Mouse (Mus musculus) neural tube, embryonic 15.5 days (tissue): Measurements from ENCODE around the gene Armc10. TPM values are rescaled to one million over a fixed set of nuclear protein-coding genes. Genes with fewer than 3 reads are reported as not detected.

Source experiments
- ATAC-seq: fragments of 200-750 bp; cut with Nextera tagmentation; 2 replicates; pipeline ENCODE4 v1.8.0; 2017; ENCODE audit warnings: mild to moderate bottlenecking, moderate TSS enrichment, moderate library complexity; ENCODE audit not compliant: low FRiP score
- H3K27ac ChIP-seq: fragments of 300-500 bp; sonication (generic); replicated peaks from 2 replicates; pipeline ENCODE4 v1.5.1; 2015; ENCODE audit warnings: mild to moderate bottlenecking, inconsistent platforms
- H3K27me3 ChIP-seq: fragments of 300-500 bp; sonication (generic); replicated peaks from 2 replicates; pipeline ENCODE4 v1.6.1; 2015; ENCODE audit warnings: inconsistent platforms
- H3K36me3 ChIP-seq: fragments of 300-500 bp; sonication (generic); 2 replicates; pipeline ENCODE4 v1.6.1; 2015; ENCODE audit warnings: inconsistent platforms
- H3K4me1 ChIP-seq: fragments of 300-500 bp; sonication (generic); 2 replicates; pipeline ENCODE4 v1.6.1; 2015; ENCODE audit warnings: inconsistent platforms
- H3K4me2 ChIP-seq: fragments of 300-500 bp; sonication (generic); 2 replicates; pipeline ENCODE4 v1.6.1; 2015; ENCODE audit warnings: inconsistent platforms, mild to moderate bottlenecking, moderate library complexity
- H3K4me3 ChIP-seq: fragments of 300-500 bp; sonication (generic); replicated peaks from 2 replicates; pipeline ENCODE4 v1.5.1; 2015; ENCODE audit warnings: mild to moderate bottlenecking, inconsistent platforms
- H3K9ac ChIP-seq: fragments of 300-500 bp; sonication (generic); replicated peaks from 2 replicates; pipeline ENCODE4 v1.6.1; 2015; ENCODE audit warnings: mild to moderate bottlenecking, inconsistent platforms
- H3K9me3 ChIP-seq: fragments of 300-500 bp; sonication (generic); replicated peaks from 2 replicates; pipeline ENCODE4 v1.6.1; 2016; ENCODE audit warnings: inconsistent platforms
- WGBS: fragments of 180-500 bp; shearing (Covaris S2); methylation state at CpG from one replicate; pipeline ENCODE4 v1.1.7; 2015; ENCODE audit warnings: mixed read lengths; 5-methylcytosine and 5-hydroxymethylcytosine counted together
- polyA plus RNA-seq: library from polyadenylated mRNA; unstranded; fragments of >200 nt; fragmentation: Nextera tagmentation; extraction: Ambion mirVana; gene quantifications from 2 replicates; pipeline ENCODE4 v1.2.1, GENCODE M21; 2015

Gene Armc10
- polyA plus RNA-seq, 1 experiment from 2014 or later: 44.2 TPM

GRCm38 (mm10) chr5:21672812-21673635 lies 27.4 kb downstream of the Armc10 start:
- H3K4me3 ChIP-seq: 0 out of 2 replicates have a peak overlapping the region, but pooled peaks have one; percentile 5
- H3K36me3 ChIP-seq: peaks cover 7% of the 10 kb centered on the region; the same call in 1 of the 2 replicates
- peak overlapping the region; percentile 41 for H3K4me2 ChIP-seq
- H3K9ac ChIP-seq: no peak overlapping the region
- no peaks in the 10 kb centered on the region for H3K9me3 ChIP-seq
- peaks cover 4% of the 10 kb centered on the region; the same call in 1 of the 2 replicates for H3K4me1 ChIP-seq
- H3K27ac ChIP-seq: no peak overlapping the region
- 41% methylated on average over 23 of the region's 23 CpGs for WGBS
- no peaks in the 10 kb centered on the region for H3K27me3 ChIP-seq
- peak; percentile 73 for ATAC-seq

- 65% methylated on average over 9 of the region's 9 CpGs for WGBS
- ATAC-seq: peak; percentile 56; the same call in 1 of the 2 replicates
- Histone ChIP-seq H3K27ac (no peak overlapping the region), H3K4me1 (peaks cover 4% of the 10 kb centered on the region; the same call in 1 of the 2 replicates), H3K36me3 (peaks cover 7% of the 10 kb centered on the region; the same call in 1 of the 2 replicates), H3K9ac (no peak overlapping the region), H3K27me3 (no peaks in the 10 kb centered on the region), H3K9me3 (no peaks in the 10 kb centered on the region), H3K4me3 (no peak overlapping the region), H3K4me2 (peak overlapping the region; percentile 41)
Measured at GRCm38 (mm10) chr5:21673742-21674141, 28.1 kb downstream of the Armc10 start.

- H3K27ac ChIP-seq: no peak overlapping the region
- WGBS: 73% methylated on average over 12 of the region's 12 CpGs
- no peak for ATAC-seq
Measured at GRCm38 (mm10) chr5:21675019-21675418, 29.4 kb downstream of the Armc10 start.

DNA sequence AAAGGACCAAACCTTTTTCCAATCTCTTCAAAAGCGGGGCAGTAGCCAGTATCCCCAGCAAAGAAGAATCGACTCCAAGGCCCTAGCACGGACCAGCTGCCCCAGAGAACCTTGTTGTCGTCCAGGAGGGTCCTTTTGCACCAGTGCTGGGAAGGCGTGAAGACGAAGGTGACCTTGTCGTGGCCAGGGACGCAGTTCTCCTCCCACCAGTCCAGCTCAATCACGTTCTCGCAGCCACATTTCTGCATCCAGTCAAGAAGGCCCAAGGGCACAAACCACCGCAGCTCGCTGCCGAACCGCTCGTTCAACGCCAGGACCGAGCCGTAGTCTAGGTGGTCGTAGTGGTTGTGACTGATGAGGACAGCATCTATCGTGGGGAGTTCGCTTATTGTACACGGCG lies 29.9 kb downstream of the Armc10 start:
- Histone ChIP-seq H3K27me3 (no peaks in the 10 kb centered on the region), H3K4me3 (no peak overlapping the region), H3K36me3 (peaks cover 7% of the 10 kb centered on the region; the same call in 1 of the 2 replicates), H3K9me3 (no peaks in the 10 kb centered on the region), H3K9ac (no peak overlapping the region), H3K4me2 (no peak overlapping the region), H3K4me1 (peaks cover 4% of the 10 kb centered on the region; the same call in 1 of the 2 replicates), H3K27ac (no peak overlapping the region)
- ATAC-seq: no peak
- WGBS: 97% methylated on average over 23 of the region's 23 CpGs

More at GRCm38 (mm10) chr5:21675019-21675418, 29.4 kb downstream of the Armc10 start:
- H3K9ac ChIP-seq: no peak overlapping the region
- H3K9me3 ChIP-seq: no peaks in the 10 kb centered on the region
- H3K36me3 ChIP-seq: peaks cover 7% of the 10 kb centered on the region; the same call in 1 of the 2 replicates
- no peaks in the 10 kb centered on the region for H3K27me3 ChIP-seq
- no peak overlapping the region for H3K4me3 ChIP-seq
- H3K4me2 ChIP-seq: no peak overlapping the region
- peaks cover 4% of the 10 kb centered on the region; the same call in 1 of the 2 replicates for H3K4me1 ChIP-seq

DNA sequence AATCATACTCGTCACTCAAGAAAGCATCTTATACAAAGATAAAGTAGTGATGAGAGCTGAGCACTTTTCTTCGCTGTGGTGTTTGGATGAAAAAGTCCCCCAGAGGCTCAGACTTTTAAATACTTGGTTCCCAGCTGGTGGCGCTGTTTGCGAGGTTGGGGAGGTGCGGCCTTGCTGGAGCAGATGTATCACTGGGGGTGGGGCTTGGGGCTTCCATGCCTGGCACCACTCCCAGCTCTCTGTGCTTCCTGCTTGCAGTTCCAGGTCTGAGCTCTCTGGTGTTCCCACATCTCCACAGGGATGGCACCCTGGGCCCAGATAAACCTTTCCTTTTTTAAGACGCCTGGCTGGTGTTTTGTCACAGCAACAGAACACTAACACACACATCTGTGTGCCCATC lies 32.3 kb downstream of the Armc10 start:
- no peak overlapping the region for H3K4me2 ChIP-seq
- H3K4me3 ChIP-seq: no peak overlapping the region
- H3K9ac ChIP-seq: no peak overlapping the region
- H3K27me3 ChIP-seq: no peaks in the 10 kb centered on the region
- peaks cover 7% of the 10 kb centered on the region; the same call in 1 of the 2 replicates for H3K36me3 ChIP-seq
- H3K9me3 ChIP-seq: no peaks in the 10 kb centered on the region
- no peak for ATAC-seq
- peaks cover 4% of the 10 kb centered on the region; the same call in 1 of the 2 replicates for H3K4me1 ChIP-seq
- 95% methylated on average over 6 of the region's 6 CpGs for WGBS
- no peak overlapping the region for H3K27ac ChIP-seq

DNA sequence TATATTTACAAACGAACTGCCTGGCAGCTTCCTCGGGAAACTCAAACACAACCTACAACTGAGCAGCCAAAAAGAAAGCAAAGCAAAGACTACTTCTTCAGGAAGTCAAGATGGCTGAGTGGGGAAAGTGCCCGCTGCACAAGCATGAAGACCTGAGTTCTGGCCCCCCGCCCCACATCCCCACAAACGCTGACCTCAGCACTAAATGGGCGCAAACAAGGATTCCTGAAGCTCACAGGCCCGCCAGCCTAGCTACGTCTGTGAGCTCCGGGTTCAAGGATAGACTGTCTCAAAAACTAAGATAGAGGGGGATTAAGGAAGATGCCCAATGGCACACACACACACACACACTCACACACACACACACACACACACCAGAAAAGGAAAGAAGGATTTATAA lies 32.8 kb downstream of the Armc10 start:
- no peak overlapping the region for H3K4me3 ChIP-seq
- H3K36me3 ChIP-seq: peaks cover 7% of the 10 kb centered on the region; the same call in 1 of the 2 replicates
- no peak overlapping the region for H3K9ac ChIP-seq
- H3K27ac ChIP-seq: no peak overlapping the region
- no peak overlapping the region for H3K4me2 ChIP-seq
- H3K27me3 ChIP-seq: no peaks in the 10 kb centered on the region
- ATAC-seq: no peak
- no peaks in the 10 kb centered on the region for H3K9me3 ChIP-seq
- no peaks in the 10 kb centered on the region for H3K4me1 ChIP-seq
- WGBS: 96% methylated on average over 9 of the region's 9 CpGs

GRCm38 (mm10) chr5:21680029-21680428 lies 34.4 kb downstream of the Armc10 start:
- no peaks in the 10 kb centered on the region for H3K4me1 ChIP-seq
- H3K27me3 ChIP-seq: no peaks in the 10 kb centered on the region
- no peak overlapping the region for H3K4me3 ChIP-seq
- H3K36me3 ChIP-seq: peaks cover 7% of the 10 kb centered on the region; the same call in 1 of the 2 replicates
- H3K4me2 ChIP-seq: no peak overlapping the region
- H3K27ac ChIP-seq: no peak overlapping the region
- 72% methylated on average over 4 of the region's 4 CpGs for WGBS
- no peak overlapping the region for H3K9ac ChIP-seq
- no peak for ATAC-seq
- no peaks in the 10 kb centered on the region for H3K9me3 ChIP-seq

DNA sequence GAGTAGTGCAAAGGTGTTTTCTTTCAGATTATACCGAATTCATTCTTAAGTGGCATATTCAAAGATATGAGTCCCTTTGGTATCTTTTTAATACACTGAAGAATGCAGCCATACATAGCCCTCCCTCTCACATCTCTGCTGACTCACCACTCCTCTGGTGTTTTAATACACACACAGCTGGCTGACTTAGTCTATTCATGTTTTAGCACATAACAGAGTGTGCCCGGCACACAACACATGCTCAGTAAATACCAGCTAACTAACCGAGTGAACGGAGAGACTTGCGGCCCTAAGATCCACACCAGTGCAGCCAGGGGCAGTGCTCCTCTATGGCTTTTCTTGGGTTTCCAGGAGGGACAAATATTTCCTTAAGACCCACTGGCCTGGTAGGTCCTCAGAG lies 35.3 kb downstream of the Armc10 start:
- Histone ChIP-seq H3K27me3 (no peaks in the 10 kb centered on the region), H3K36me3 (no peaks in the 10 kb centered on the region), H3K4me2 (no peak overlapping the region), H3K9me3 (no peaks in the 10 kb centered on the region), H3K4me3 (no peak overlapping the region), H3K9ac (no peak overlapping the region), H3K4me1 (no peaks in the 10 kb centered on the region), H3K27ac (no peak overlapping the region)
- 79% methylated on average over 5 of the region's 5 CpGs for WGBS
- ATAC-seq: no peak

DNA sequence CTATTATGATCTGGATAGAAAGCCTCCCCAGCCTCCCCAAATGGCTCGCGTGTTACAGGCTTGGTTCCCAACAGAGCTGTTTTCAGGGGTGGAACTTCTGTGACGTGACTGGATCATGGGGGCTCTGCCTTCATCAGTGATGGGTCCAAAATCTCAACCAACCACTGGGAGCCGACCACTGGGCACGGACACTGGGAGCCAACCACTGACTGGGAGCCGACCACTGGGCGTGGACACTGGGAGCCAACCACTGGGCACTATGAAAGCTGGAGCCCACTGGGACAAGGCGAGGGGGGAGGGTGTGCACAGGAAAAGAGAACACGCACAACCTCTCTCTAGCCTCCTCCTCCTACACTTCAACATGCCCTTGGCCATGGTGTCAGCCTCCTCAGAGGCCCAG lies 38.2 kb downstream of the Armc10 start:
- no peaks in the 10 kb centered on the region for H3K4me1 ChIP-seq
- H3K27me3 ChIP-seq: no peaks in the 10 kb centered on the region
- no peaks in the 10 kb centered on the region for H3K9me3 ChIP-seq
- H3K9ac ChIP-seq: no peak overlapping the region
- no peak for ATAC-seq
- 91% methylated on average over 9 of the region's 9 CpGs for WGBS
- no peaks in the 10 kb centered on the region for H3K36me3 ChIP-seq
- H3K4me2 ChIP-seq: no peak overlapping the region
- no peak overlapping the region for H3K27ac ChIP-seq
- no peak overlapping the region for H3K4me3 ChIP-seq

GRCm38 (mm10) chr5:21685001-21685400 lies 39.4 kb downstream of the Armc10 start:
- no peaks in the 10 kb centered on the region for H3K9me3 ChIP-seq
- 84% methylated on average over 10 of the region's 10 CpGs for WGBS
- no peak overlapping the region for H3K4me3 ChIP-seq
- no peaks in the 10 kb centered on the region for H3K27me3 ChIP-seq
- no peak overlapping the region for H3K27ac ChIP-seq
- no peaks in the 10 kb centered on the region for H3K36me3 ChIP-seq
- no peak overlapping the region for H3K4me2 ChIP-seq
- H3K9ac ChIP-seq: no peak overlapping the region
- ATAC-seq: no peak
- H3K4me1 ChIP-seq: no peaks in the 10 kb centered on the region

- 62% methylated on average over 4 of the region's 4 CpGs for WGBS
- H3K4me3 ChIP-seq: no peak overlapping the region
- H3K4me2 ChIP-seq: no peak overlapping the region
- no peaks in the 10 kb centered on the region for H3K27me3 ChIP-seq
- H3K36me3 ChIP-seq: no peaks in the 10 kb centered on the region
- no peaks in the 10 kb centered on the region for H3K4me1 ChIP-seq
- H3K9ac ChIP-seq: no peak overlapping the region
- H3K9me3 ChIP-seq: no peaks in the 10 kb centered on the region
- H3K27ac ChIP-seq: no peak overlapping the region
- no peak for ATAC-seq
Measured at GRCm38 (mm10) chr5:21687042-21687441, 41.4 kb downstream of the Armc10 start.

GRCm38 (mm10) chr5:21692230-21692629 lies 46.6 kb downstream of the Armc10 start:
- H3K9me3 ChIP-seq: no peaks in the 10 kb centered on the region
- H3K27me3 ChIP-seq: no peaks in the 10 kb centered on the region
- H3K4me1 ChIP-seq: no peaks in the 10 kb centered on the region
- H3K27ac ChIP-seq: no peak overlapping the region
- no peak overlapping the region for H3K4me3 ChIP-seq
- H3K9ac ChIP-seq: no peak overlapping the region
- no peak overlapping the region for H3K4me2 ChIP-seq
- no peaks in the 10 kb centered on the region for H3K36me3 ChIP-seq
- ATAC-seq: no peak
- WGBS: 96% methylated on average over 5 of the region's 5 CpGs
